Mouse (Mus musculus) liver, embryonic 14.5 days (tissue): ENCODE data around the gene Psmd9. TPM values are rescaled to one million over a fixed set of nuclear protein-coding genes. Genes with fewer than 3 reads are reported as not detected.

Source experiments
- ATAC-seq: fragments of 200-750 bp; cut with Nextera tagmentation; 2 replicates; pipeline ENCODE4 v1.8.0; 2017; ENCODE audit warnings: moderate number of reproducible peaks, mild to moderate bottlenecking, moderate library complexity; ENCODE audit not compliant: insufficient read depth
- DNase-seq, 3 experiments: peaks; one replicate each; pipeline ENCODE4 v3.0.0-alpha.2; 2012 to 2013; ENCODE audit warnings: low read depth in 3 of 3, low spot score in 3 of 3
- H3K27ac ChIP-seq: fragments of 300-500 bp; sonication (generic); 2 replicates; pipeline ENCODE4 v1.5.1; 2014; ENCODE audit warnings: moderate library complexity, mild to moderate bottlenecking, control low read depth, inconsistent platforms
- H3K27me3 ChIP-seq: fragments of 300-500 bp; sonication (generic); 2 replicates; pipeline ENCODE4 v1.6.1; 2014; ENCODE audit warnings: mild to moderate bottlenecking, low read length, moderate library complexity; ENCODE audit not compliant: control insufficient read depth, insufficient read depth
- H3K36me3 ChIP-seq: fragments of 300-500 bp; sonication (generic); replicated peaks from 2 replicates; pipeline ENCODE4 v1.6.1; 2014; ENCODE audit warnings: low read depth; ENCODE audit not compliant: control insufficient read depth, insufficient read depth
- H3K4me1 ChIP-seq, 2 experiments: fragments of 200-500 bp in 1 of 2; fragments of 300-500 bp in 1 of 2; sonication (generic) in 1 of 2; replicated peaks; 2 replicates each; pipeline ENCODE4 v1.6.1; 2012 to 2014; ENCODE audit warnings: antibody characterized with exemption in 1 of 2, inconsistent platforms in 1 of 2, low read length in 1 of 2; ENCODE audit not compliant: control insufficient read depth in 2 of 2, insufficient read depth in 2 of 2
- H3K4me2 ChIP-seq: fragments of 300-500 bp; sonication (generic); 2 replicates; pipeline ENCODE4 v1.6.1; 2014; ENCODE audit warnings: low read depth, mild to moderate bottlenecking, control low read depth, moderate library complexity
- H3K4me3 ChIP-seq, 2 experiments: fragments of 200-500 bp in 1 of 2; fragments of 300-500 bp in 1 of 2; sonication (generic) in 1 of 2; 2 replicates each; pipeline ENCODE4 v1.5.1; 2012 to 2014; ENCODE audit warnings: low read depth in 2 of 2, low read length in 2 of 2, mild to moderate bottlenecking in 2 of 2, control low read depth in 1 of 2, inconsistent platforms in 1 of 2, moderate library complexity in 1 of 2; ENCODE audit not compliant: insufficient read depth in 1 of 2
- H3K9ac ChIP-seq: fragments of 300-500 bp; sonication (generic); replicated peaks from 2 replicates; pipeline ENCODE4 v1.6.1; 2014; ENCODE audit warnings: mild to moderate bottlenecking, control low read depth, moderate library complexity
- H3K9me3 ChIP-seq: fragments of 300-500 bp; sonication (generic); 2 replicates; pipeline ENCODE4 v1.6.1; 2016; ENCODE audit warnings: low read length, mixed read lengths; ENCODE audit not compliant: control insufficient read depth
- CTCF ChIP-seq: IDR thresholded peaks from 2 replicates; pipeline ENCODE4 v1.5.1; 2016; ENCODE audit warnings: antibody characterized with exemption, low read depth, control low read depth
- EP300 ChIP-seq: IDR thresholded peaks from 2 replicates; pipeline ENCODE4 v1.6.1; 2016; ENCODE audit warnings: antibody characterized with exemption, low read depth
- WGBS: fragments of 180-500 bp; shearing (Covaris S2); extraction: QIAGEN DNeasy Blood & Tissue Kit; methylation state at CpG from one replicate; pipeline ENCODE4 v1.1.7; 2014; ENCODE audit not compliant: insufficient replicate concordance; 5-methylcytosine and 5-hydroxymethylcytosine counted together
- polyA plus RNA-seq, 2 experiments: library from polyadenylated mRNA; depleted of rRNA in 1 of 2; stranded (reverse) in 1 of 2; unstranded in 1 of 2; fragments of >200 nt; fragmentation: Nextera tagmentation in 1 of 2; extraction: Ambion mirVana in 1 of 2; gene quantifications; 2 replicates each; pipeline versions ENCODE4 v1.2.1 to v1.2.3; 2012 to 2014

Psmd9 gene
- polyA plus RNA-seq (2012; rRNA removed) = 17.4 and 26.6 TPM in 2 replicates
- polyA plus RNA-seq (2014; fragmentation: Nextera tagmentation; extraction: Ambion mirVana) = 51.4 and 55.1 TPM in 2 replicates

- no peaks in the 10 kb centered on the region for H3K9me3 ChIP-seq
- no peak within 1 kb of the TSS for H3K4me3 ChIP-seq
- TF ChIP-seq CTCF (no peak), EP300 (no peak)
- no peak within 1 kb of the TSS for H3K27ac ChIP-seq
- ATAC-seq (no peak), DNase-seq (no peak)
- H3K9ac ChIP-seq = no peak within 1 kb of the TSS
- 67% methylated on average over 5 of the region's 5 CpGs for WGBS
- H3K27me3 ChIP-seq = no peaks in the 10 kb centered on the region
- H3K36me3 ChIP-seq = peaks cover 20% of the 10 kb centered on the region
- no peak within 1 kb of the TSS for H3K4me2 ChIP-seq
- H3K4me1 ChIP-seq = peaks cover 4 to 5% of the 10 kb centered on the region in 2 experiments; a peak in 2 of 4 replicates
These were observed at the start of gene Psmd9 for GRCm38 (mm10) chr5:123169284-123169683. Gene Psmd9 (plus strand): TSS chr5:123169413.

- Histone ChIP-seq H3K27ac (no peak overlapping the region), H3K4me2 (no peak overlapping the region), H3K36me3 (peaks cover 7% of the 10 kb centered on the region), H3K9me3 (no peaks in the 10 kb centered on the region), H3K27me3 (no peaks in the 10 kb centered on the region), H3K4me1 (peaks cover 5 to 6% of the 10 kb centered on the region in 2 experiments), H3K9ac (no peak overlapping the region), H3K4me3 (no peak overlapping the region)
- ATAC-seq (no peak), DNase-seq (no peak)
- WGBS = 80% methylated on average over 7 of the region's 7 CpGs
- no peak for TF ChIP-seq EP300
- no peak for TF ChIP-seq CTCF
These were observed 48.5 kb upstream of the Psmd9 start for GRCm38 (mm10) chr5:123120624-123121215.

GRCm38 (mm10) chr5:123122181-123122580, 47.0 kb upstream of the Psmd9 start:
- no peaks in the 10 kb centered on the region for H3K9me3 ChIP-seq
- ATAC-seq (no peak), DNase-seq (no peak)
- H3K4me3 ChIP-seq = no peak overlapping the region
- no peak overlapping the region for H3K4me2 ChIP-seq
- TF ChIP-seq EP300 (no peak), CTCF (peak; percentile 82)
- no peaks in the 10 kb centered on the region for H3K36me3 ChIP-seq
- peaks cover 5 to 14% of the 10 kb centered on the region in 2 experiments for H3K4me1 ChIP-seq
- no peak overlapping the region for H3K9ac ChIP-seq
- no peaks in the 10 kb centered on the region for H3K27me3 ChIP-seq
- no peak overlapping the region for H3K27ac ChIP-seq
- WGBS = 89% methylated on average over 4 of the region's 4 CpGs

- DNase-seq = no peak
- Histone ChIP-seq H3K9me3 (no peaks in the 10 kb centered on the region), H3K27me3 (no peaks in the 10 kb centered on the region), H3K4me1 (peaks cover 5 to 21% of the 10 kb centered on the region in 2 experiments), H3K27ac (no peak overlapping the region), H3K36me3 (no peaks in the 10 kb centered on the region), H3K4me3 (no peak overlapping the region), H3K9ac (no peak overlapping the region), H3K4me2 (no peak overlapping the region)
- no peak for ATAC-seq
- TF ChIP-seq CTCF (no peak), EP300 (no peak)
- 58% methylated on average over 6 of the region's 6 CpGs for WGBS
These were observed 44.1 kb upstream of the Psmd9 start for GRCm38 (mm10) chr5:123125105-123125504.

GRCm38 (mm10) chr5:123125638-123126406, 43.4 kb upstream of the Psmd9 start:
- Histone ChIP-seq H3K4me3 (no peak overlapping the region; a peak in 1 of 4 replicates), H3K9ac (no peak overlapping the region), H3K4me1 (peaks cover 5 to 21% of the 10 kb centered on the region in 2 experiments), H3K27ac (no peak overlapping the region), H3K4me2 (peak overlapping the region; percentile 43), H3K9me3 (no peaks in the 10 kb centered on the region), H3K36me3 (no peaks in the 10 kb centered on the region), H3K27me3 (no peaks in the 10 kb centered on the region)
- 25% methylated on average over 18 of the region's 18 CpGs for WGBS
- DNase-seq (no peak), ATAC-seq (no peak)
- TF ChIP-seq CTCF = no peak
- no peak for TF ChIP-seq EP300
